Mouse (Mus musculus): ENCODE results near the gene Chrng. TPM values are rescaled to one million over a fixed set of nuclear protein-coding genes. Genes with fewer than 3 reads are reported as not detected.

Chrng gene
- polyA plus RNA-seq, 1 experiment from 2014 or later, result not detected

- H3K27me3 ChIP-seq, result no peaks in the 10 kb centered on the region
- POLR2A ChIA-PET, result no interaction called here
- CTCF ChIA-PET, result interaction anchor here (1.0 to 1.1 kb wide), 3 partner anchors 30 to 47 kb away, joined by 3 read pairs; no protein-coding TSS in a partner anchor
- peak; percentile 94 for TF ChIP-seq CTCF (IDR thresholded peaks at IDR 0.05)
- DNase-seq (ENCODE audit: low read depth, low spot score) (no peak), ATAC-seq (peak; percentile 83)
- in situ Hi-C loops (cut with MboI; ENCODE audit: low pct_unique_long_range_greater_than_20kb), result loop anchor here (5.0 kb wide), 2 partner anchors 41 to 111 kb away; no protein-coding TSS in a partner anchor
These were observed 41.7 kb downstream of the Chrng start for GRCm38 (mm10) chr1:87245929-87246815.

- ATAC-seq (no peak), DNase-seq (ENCODE audit: low read depth, low spot score) (no peak)
- TF ChIP-seq CTCF (IDR thresholded peaks at IDR 0.05), result no peak
- CTCF ChIA-PET, result interaction anchor here (2.2 kb wide), 1 partner anchor 39 kb away, joined by 8 read pairs; no protein-coding TSS in a partner anchor
- H3K27me3 ChIP-seq, result no peaks in the 10 kb centered on the region
- in situ Hi-C loops (cut with MboI; ENCODE audit: low pct_unique_long_range_greater_than_20kb), result no loop called here
- POLR2A ChIA-PET, result no interaction called here
These were observed 47.7 kb downstream of the Chrng start for GRCm38 (mm10) chr1:87252040-87252609.

DNA sequence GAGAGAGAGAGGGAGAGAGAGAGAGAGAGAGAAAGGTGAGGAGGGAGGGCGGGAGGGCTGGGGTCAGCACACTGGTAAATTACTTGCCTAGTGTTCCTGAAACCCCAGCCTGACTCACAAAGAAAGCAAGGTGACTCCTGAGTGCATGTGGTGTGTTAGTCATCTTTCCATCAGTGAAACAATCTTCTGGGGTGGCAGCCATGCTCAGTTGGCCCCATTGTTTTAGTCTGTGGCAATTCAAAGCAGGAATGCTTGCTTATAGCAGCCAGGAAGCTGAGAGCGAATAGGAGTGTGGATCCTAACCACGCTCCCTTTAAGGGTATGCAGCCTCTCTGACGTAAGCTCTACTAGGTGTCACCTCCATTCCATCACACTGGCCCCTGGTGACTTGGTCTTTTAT is 50.7 kb downstream of the Chrng start:
- ChIA-PET POLR2A (interaction anchor here (1.0 to 1.5 kb wide), 2 partner anchors 9 to 15 kb away, joined by 3 read pairs; partner anchors contain the start of gene Efhd1), CTCF (interaction anchor here (1.4 to 3.0 kb wide), 2 partner anchors 11 to 38 kb away, joined by 3 to 14 read pairs; no protein-coding TSS in a partner anchor)
- ATAC-seq, result peak; percentile 51
- in situ Hi-C loops (cut with MboI; ENCODE audit: low pct_unique_long_range_greater_than_20kb), result no loop called here
- no peak for TF ChIP-seq CTCF (IDR thresholded peaks at IDR 0.05)
- DNase-seq (ENCODE audit: low read depth, low spot score), result peak; percentile 65
- no peaks in the 10 kb centered on the region for H3K27me3 ChIP-seq

DNA sequence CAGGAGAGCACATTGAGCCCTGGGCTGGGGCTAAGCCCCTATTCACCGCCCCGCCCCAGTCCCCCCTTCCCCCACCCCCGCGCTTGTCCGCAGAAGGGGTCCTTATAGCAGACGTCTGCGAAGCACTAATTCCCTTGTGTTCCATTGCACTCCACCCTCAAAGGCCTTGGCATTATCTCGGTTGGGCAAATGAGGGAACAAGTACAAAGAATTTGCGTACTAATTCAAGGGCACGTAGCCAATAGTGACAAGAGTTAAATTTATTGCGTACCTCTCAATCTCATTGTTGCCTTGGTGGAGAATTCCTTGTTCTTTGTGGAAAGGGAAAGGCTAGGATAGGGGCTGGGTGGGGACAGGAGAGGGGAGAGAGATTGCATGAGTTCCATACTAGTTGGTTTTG is 53.2 kb downstream of the Chrng start:
- DNase-seq (ENCODE audit: low read depth, low spot score) (no peak), ATAC-seq (no peak)
- CTCF ChIA-PET, result no interaction called here
- no peak for TF ChIP-seq CTCF (IDR thresholded peaks at IDR 0.05)
- in situ Hi-C loops (cut with MboI; ENCODE audit: low pct_unique_long_range_greater_than_20kb), result no loop called here
- POLR2A ChIA-PET, result no interaction called here
- H3K27me3 ChIP-seq, result no peaks in the 10 kb centered on the region

DNA sequence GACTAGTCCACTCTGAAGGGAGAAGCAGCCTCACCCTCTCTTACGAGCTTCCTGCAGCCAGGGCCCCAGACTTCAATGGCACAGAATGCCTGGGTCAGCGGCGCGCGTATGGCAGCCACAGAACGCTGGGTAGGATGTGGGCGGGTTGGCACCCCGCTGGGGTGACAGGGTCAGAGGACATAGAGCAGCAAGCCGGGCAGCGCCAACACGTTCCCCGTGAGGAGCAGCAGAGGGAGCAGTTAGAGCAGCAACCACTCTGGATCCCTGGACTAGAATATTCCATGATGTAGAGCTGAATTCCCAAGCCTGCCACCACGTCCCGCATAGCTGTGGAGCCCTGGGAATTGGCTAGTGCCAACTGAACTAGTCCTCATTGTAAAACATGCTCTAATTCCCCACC is 54.0 kb downstream of the Chrng start:
- DNase-seq (ENCODE audit: low read depth, low spot score) (no peak), ATAC-seq (no peak)
- ChIA-PET CTCF (no interaction called here), POLR2A (no interaction called here)
- TF ChIP-seq CTCF (IDR thresholded peaks at IDR 0.05), result no peak
- no peaks in the 10 kb centered on the region for H3K27me3 ChIP-seq
- in situ Hi-C loops (cut with MboI; ENCODE audit: low pct_unique_long_range_greater_than_20kb), result no loop called here

- ChIA-PET POLR2A (no interaction called here), CTCF (interaction anchor here (1.1 kb wide), 1 partner anchor 9 kb away, joined by 3 read pairs; no protein-coding TSS in a partner anchor)
- ATAC-seq (no peak), DNase-seq (ENCODE audit: low read depth, low spot score) (no peak)
- no peaks in the 10 kb centered on the region for H3K27me3 ChIP-seq
- TF ChIP-seq CTCF (IDR thresholded peaks at IDR 0.05), result no peak
- in situ Hi-C loops (cut with MboI; ENCODE audit: low pct_unique_long_range_greater_than_20kb), result no loop called here
These were observed 54.9 kb downstream of the Chrng start for GRCm38 (mm10) chr1:87259316-87259715.

Other genes with a start within 250 kb of the Chrng start
- not detected for gene Alppl2, start 114.7 kb upstream of the Chrng start, polyA plus RNA-seq (2021)
- 0.04 TPM for gene Alpi, start 103.1 kb upstream of the Chrng start, polyA plus RNA-seq (2021)
- gene Akp3, start 79.7 kb upstream of the Chrng start, polyA plus RNA-seq (2021), result 0.06 TPM
- gene Ecel1, start 48.1 kb upstream of the Chrng start, polyA plus RNA-seq (2021), result 0.45 TPM
- gene Prss56, start 21.3 kb upstream of the Chrng start, polyA plus RNA-seq (2021), result 0.06 TPM
- gene Chrnd, start 14.1 kb upstream of the Chrng start, polyA plus RNA-seq (2021), result not detected
- gene Eif4e2, start 9.3 kb downstream of the Chrng start, polyA plus RNA-seq (2021), result 136 TPM
- 26.0 TPM for gene Efhd1, start 59.7 kb downstream of the Chrng start, polyA plus RNA-seq (2021)
- 107 TPM for gene Gigyf2, start 122.3 kb downstream of the Chrng start, polyA plus RNA-seq (2021)
- 0.41 TPM for gene Kcnj13, start 190.1 kb downstream of the Chrng start, polyA plus RNA-seq (2021)